Mouse (Mus musculus) CD8-positive naive resting alpha-beta T cell, adult 2 months (primary cell): Measurements from ENCODE around the gene Orc2.

ENCODE experiments used
- DNase-seq, 2 experiments: peaks; one replicate each; pipeline ENCODE4 v3.0.0; 2022; ENCODE audit warnings: low read depth in 2 of 2, low spot score in 2 of 2

Gene Orc2

GRCm38 (mm10) chr1:58424551-58424950, 80.4 kb downstream of the Orc2 start:
- DNase-seq = no peak

GRCm38 (mm10) chr1:58423371-58424248, 81.3 kb downstream of the Orc2 start, which contains the start of gene Clk1:
Gene Clk1 (minus strand): TSS chr1:58424066.
- peak; percentile 94 to 96 for DNase-seq

GRCm38 (mm10) chr1:58422879-58423278, 82.0 kb downstream of the Orc2 start:
- DNase-seq = peak; percentile 61 to 70

GRCm38 (mm10) chr1:58420961-58421360, 83.9 kb downstream of the Orc2 start:
- no peak for DNase-seq

- DNase-seq = no peak
These were observed 84.9 kb downstream of the Orc2 start for GRCm38 (mm10) chr1:58420032-58420431.

- DNase-seq = no peak
These were observed 88.9 kb downstream of the Orc2 start for GRCm38 (mm10) chr1:58416048-58416447.

- DNase-seq = no peak
These were observed 89.5 kb downstream of the Orc2 start for GRCm38 (mm10) chr1:58415442-58415841.
